Mouse (Mus musculus) skeletal muscle tissue, adult 2 months (tissue): ENCODE results near the gene Sim2.

ENCODE experiments used
- DNase-seq: peaks from one replicate; pipeline ENCODE4 v3.0.0-alpha.2; 2012; ENCODE audit warnings: low read depth, low spot score

Gene Sim2

GRCm38 (mm10) chr16:94164236-94164635 is 79.5 kb downstream of the Sim2 start:
- DNase-seq: no peak

GRCm38 (mm10) chr16:94164978-94165377 is 80.2 kb downstream of the Sim2 start:
- DNase-seq: no peak

GRCm38 (mm10) chr16:94168655-94169545 is 84.2 kb downstream of the Sim2 start:
- DNase-seq: no peak

GRCm38 (mm10) chr16:94170218-94170617 is 85.5 kb downstream of the Sim2 start:
- no peak for DNase-seq

- no peak for DNase-seq
These were observed 88.6 kb downstream of the Sim2 start for GRCm38 (mm10) chr16:94173361-94173760.

- no peak for DNase-seq
These were observed 90.7 kb downstream of the Sim2 start for GRCm38 (mm10) chr16:94175366-94175986.
